Mouse (Mus musculus): ENCODE data around the gene Lyve1.

The Lyve1 gene

DNA sequence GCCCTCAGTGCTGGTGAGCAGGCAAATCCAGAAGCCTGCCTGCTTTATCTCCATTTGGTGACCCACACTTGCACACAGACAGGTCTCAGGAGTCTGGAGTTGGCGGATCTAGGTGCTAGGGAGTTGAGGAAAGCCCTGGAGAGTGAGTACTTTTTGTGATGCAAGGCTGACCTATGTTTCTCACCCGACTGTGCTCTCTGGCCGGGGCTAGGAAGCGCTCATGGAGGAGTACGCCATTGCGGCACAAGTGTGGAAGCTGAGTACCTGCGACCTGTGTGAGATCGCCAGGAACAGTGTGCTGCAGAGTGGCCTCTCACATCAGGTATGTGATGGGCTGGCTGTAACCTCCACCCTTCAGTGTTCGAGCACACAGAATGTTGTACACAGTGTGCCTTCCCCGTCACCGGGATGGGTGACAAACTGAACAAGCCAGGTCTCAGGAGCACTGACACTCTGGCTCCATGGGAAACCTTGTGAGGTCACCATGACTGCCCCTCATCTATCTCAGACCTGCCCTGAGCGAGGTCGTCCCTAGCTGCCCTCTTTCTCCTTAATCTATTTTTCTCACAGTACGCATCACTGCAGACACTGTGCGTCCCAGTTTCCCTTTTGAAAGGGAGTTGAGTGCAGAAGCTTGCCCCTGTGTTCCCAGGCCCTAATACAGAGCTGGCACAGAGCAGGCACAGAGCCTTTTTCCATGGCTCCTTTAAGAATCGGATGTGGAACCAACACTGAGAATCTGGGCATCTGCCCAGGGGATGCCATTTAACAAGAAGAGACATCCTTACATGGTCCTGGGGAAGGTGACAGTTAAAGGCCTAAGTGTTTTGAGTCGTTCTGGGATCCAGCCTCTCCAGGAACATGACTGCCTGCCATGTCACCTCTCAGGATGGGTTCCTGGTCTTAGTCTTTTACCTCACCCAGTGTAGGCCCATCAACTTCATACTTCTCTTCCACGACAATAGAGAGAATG, 53.2 kb downstream of the Lyve1 start:
- DNase-seq (ENCODE audit: low spot score in 2 of 2), result no peak

DNA sequence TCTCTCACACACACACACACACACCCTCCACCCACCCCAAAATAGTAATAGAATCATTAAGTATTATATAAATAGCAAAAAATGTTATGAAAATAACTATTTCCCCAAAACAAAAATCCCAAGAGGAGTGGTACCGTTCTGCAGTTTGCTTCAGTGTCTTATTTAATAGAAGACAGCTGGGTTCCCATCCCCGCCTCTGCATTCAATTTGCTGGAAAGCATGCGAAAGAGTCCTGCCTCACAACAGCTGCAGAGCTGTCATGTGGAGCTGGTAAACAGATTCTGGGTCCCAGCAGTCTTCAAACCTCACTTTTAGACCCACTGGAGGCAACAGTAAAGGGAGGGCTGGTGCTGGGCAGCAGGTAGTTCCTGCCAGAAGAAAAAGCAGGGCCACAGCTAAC, 54.1 kb downstream of the Lyve1 start:
- no peak for DNase-seq (ENCODE audit: low spot score in 2 of 2)

GRCm38 (mm10) chr7:110807460-110808030, 55.5 kb downstream of the Lyve1 start:
- DNase-seq (ENCODE audit: low spot score in 2 of 2), result no peak

DNA sequence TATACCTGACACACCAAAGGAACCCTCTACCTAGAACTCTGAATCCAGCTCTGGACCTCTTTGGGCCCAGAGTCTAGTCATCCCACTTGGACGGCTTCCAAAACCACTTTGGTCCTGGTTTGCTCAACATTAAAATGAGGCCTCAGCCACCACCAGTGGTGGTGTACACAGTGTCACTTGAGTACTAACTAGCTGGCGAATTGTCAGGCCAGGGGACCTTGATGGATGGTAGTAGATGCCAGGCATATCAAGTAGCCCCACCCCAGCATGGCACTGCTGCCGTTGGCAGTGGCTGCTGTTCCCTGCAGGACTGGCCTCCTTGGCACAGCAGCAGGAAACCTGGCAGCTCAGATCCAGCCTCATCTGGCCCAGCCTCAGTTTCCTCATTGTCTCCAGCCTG, 58.8 kb downstream of the Lyve1 start:
- no peak for DNase-seq (ENCODE audit: low spot score in 2 of 2)

DNA sequence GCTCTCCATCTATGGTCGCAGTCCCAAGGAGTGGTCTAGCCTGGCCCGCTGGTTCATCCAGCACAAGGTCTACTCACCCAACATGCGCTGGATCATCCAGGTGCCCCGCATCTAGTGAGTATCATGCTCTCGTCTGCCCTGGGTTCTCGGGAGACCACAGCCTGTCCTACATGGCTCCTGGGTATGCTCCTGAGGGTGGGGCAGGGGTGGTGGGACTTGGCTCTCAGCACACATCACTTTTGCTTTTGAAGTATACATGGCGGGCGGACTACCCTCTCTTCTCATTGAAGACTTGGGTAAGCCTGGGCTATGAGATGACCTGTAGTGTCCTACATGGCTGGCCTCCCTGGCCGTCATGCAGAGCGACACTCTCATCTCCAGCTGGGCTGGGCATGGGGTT, 59.9 kb downstream of the Lyve1 start:
- DNase-seq (ENCODE audit: low spot score in 2 of 2), result no peak

DNA sequence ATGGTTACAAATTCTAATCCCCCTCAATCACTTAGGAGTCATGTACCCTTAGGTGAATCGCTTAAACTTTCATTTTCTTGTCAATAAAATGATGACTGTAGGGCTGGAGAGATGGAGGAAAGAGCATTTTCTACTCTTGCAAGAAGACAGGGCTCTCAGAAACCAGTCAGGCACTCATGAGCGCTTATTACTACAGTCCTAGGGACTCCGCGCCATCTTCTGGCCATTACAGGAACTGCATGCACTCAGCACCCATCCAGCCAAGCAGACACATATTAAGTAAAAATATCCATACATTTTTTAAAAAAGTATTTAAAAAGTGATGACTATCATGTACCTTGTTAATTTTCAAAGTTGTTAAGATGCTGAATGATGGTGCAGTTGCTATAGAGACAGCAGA, 62.0 kb downstream of the Lyve1 start:
- peak; percentile 74 to 89 for DNase-seq (ENCODE audit: low spot score in 2 of 2)
